Comparison of ENCODE assay signal across 8 mouse cellular contexts in the genomic region with DNA sequence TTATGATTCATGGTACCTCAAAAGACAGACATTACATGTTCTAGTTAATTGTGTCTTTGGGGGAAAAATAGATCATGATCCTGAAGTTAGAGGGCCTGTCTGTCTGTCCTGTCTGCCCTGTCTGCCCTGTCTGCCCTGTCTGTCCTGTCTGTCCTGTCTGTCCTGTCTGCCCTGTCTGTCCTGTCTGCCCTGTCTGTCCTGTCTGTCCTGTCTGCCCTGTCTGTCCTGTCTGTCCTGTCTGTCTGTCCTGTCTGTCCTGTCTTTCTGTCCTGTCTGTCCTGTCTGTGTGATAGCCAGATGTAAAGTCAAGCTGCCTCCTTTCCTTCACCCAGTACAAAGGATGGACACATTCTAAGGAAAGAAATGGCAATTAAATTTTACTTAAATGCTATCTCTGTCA. TPM values are rescaled to one million over a fixed set of nuclear protein-coding genes. Genes with fewer than 3 reads are reported as not detected.
DNase-seq lines count a peak whose midpoint lies in the region; ATAC-seq and TF ChIP-seq lines count a peak whose summit lies in the region.

No protein-coding gene starts in this region.

- no peak overlapping the region for H3K4me2 ChIP-seq in liver, postnatal 0 days (ENCODE audit: low read depth, low read length)
- no peak overlapping the region for H3K4me2 ChIP-seq in stomach, embryonic 16.5 days (ENCODE audit: low read depth, low read length)

- DNase-seq in A20 (ENCODE audit: low read depth, low spot score): peak; percentile 54
- DNase-seq in brain, adult 2 months (ENCODE audit: low read depth, low spot score): peak; percentile 22
- peak; percentile 92 for DNase-seq in gonadal fat pad, adult 2 months (ENCODE audit: low read depth)
- DNase-seq in liver, postnatal 0 days: peak; percentile 62
- DNase-seq in left cerebral cortex, postnatal 25 days (ENCODE audit: low spot score in 2 of 2): no peak
- DNase-seq in lung, adult 18-20 months: no peak
- DNase-seq in kidney, adult 9 months: no peak

- H3K4me1 ChIP-seq in liver, postnatal 0 days (ENCODE audit: insufficient read depth): no peaks in the 10 kb centered on the region
- H3K4me1 ChIP-seq in stomach, embryonic 16.5 days (ENCODE audit: control insufficient read depth, insufficient read depth, low read length): no peaks in the 10 kb centered on the region; the same call in none of the 2 replicates

- no peak for TF ChIP-seq EP300 in liver, postnatal 0 days (IDR thresholded peaks at IDR 0.05; ENCODE audit: low read depth)

- H3K9ac ChIP-seq in liver, postnatal 0 days (replicated peaks): no peak overlapping the region
- no peak overlapping the region for H3K9ac ChIP-seq in stomach, embryonic 16.5 days (ENCODE audit: low read length)

- TF ChIP-seq CTCF in liver, postnatal 0 days (IDR thresholded peaks at IDR 0.05; ENCODE audit: low read depth): no peak

- intact Hi-C loops in left cerebral cortex, postnatal 25 days (cut with DNase I): loop anchor here (5.0 kb wide), 1 partner anchor 96 kb away; no protein-coding TSS in a partner anchor

- no peak overlapping the region for H3K4me3 ChIP-seq in liver, postnatal 0 days (ENCODE audit: low read depth, low read length)
- no peak overlapping the region for H3K4me3 ChIP-seq in stomach, embryonic 16.5 days (replicated peaks; ENCODE audit: low read length)

- H3K27me3 ChIP-seq in liver, postnatal 0 days (ENCODE audit: insufficient read depth, low read length): no peaks in the 10 kb centered on the region
- no peaks in the 10 kb centered on the region for H3K27me3 ChIP-seq in stomach, embryonic 16.5 days (ENCODE audit: control insufficient read depth, insufficient read depth, low read length)

- no peaks in the 10 kb centered on the region for H3K36me3 ChIP-seq in liver, postnatal 0 days (replicated peaks; ENCODE audit: insufficient read depth, low read length)
- no peaks in the 10 kb centered on the region for H3K36me3 ChIP-seq in stomach, embryonic 16.5 days (ENCODE audit: control insufficient read depth, insufficient read depth, low read length)

- no peak overlapping the region for H3K27ac ChIP-seq in liver, postnatal 0 days (ENCODE audit: low read depth)
- H3K27ac ChIP-seq in stomach, embryonic 16.5 days (ENCODE audit: low read length): no peak overlapping the region

- H3K9me3 ChIP-seq in liver, postnatal 0 days (ENCODE audit: low read length): no peaks in the 10 kb centered on the region
- no peaks in the 10 kb centered on the region for H3K9me3 ChIP-seq in stomach, embryonic 16.5 days (replicated peaks; ENCODE audit: control insufficient read depth, low read length)

- no peak for ATAC-seq in liver, postnatal 0 days
- ATAC-seq in stomach, embryonic 16.5 days (ENCODE audit: insufficient read depth, low FRiP score): peak; percentile 92

RNA-seq across cellular contexts. Expression of a gene that starts 56.0 kb away (rescaled TPM):
- 84.0 and 113 TPM in 2 replicates for polyA plus RNA-seq in gonadal fat pad, adult 2 months (2012; rRNA removed)
- polyA plus RNA-seq in liver, postnatal 0 days (2015; fragmentation: Nextera tagmentation; extraction: Ambion mirVana): 3.2 and 4.3 TPM in 2 replicates
- polyA plus RNA-seq in stomach, embryonic 16.5 days (2015; fragmentation: Nextera tagmentation; extraction: Ambion mirVana): 32.7 and 38.8 TPM in 2 replicates
- 100 to 1,000 TPM; 107 to 124 TPM for total RNA-seq in left cerebral cortex, postnatal 25 days (2021)

Comparison
In these comparisons a context has a peak if more than half of its experiments do, and no peak if none do; other contexts are left out.
1. DNase-seq: peak in A20 (single experiment), brain, adult 2 months (single experiment), gonadal fat pad, adult 2 months (single experiment) and liver, postnatal 0 days (single experiment); none in left cerebral cortex, postnatal 25 days (0 of 2), lung, adult 18-20 months (0 of 2) and kidney, adult 9 months (single experiment).